Mouse (Mus musculus): ENCODE data around the gene Kcmf1. TPM values are rescaled to one million over a fixed set of nuclear protein-coding genes. Genes with fewer than 3 reads are reported as not detected.

Kcmf1 gene
- total RNA-seq (2015): 60.0 and 63.8 TPM in 2 replicates
- 105 and 113 TPM in 2 replicates for total RNA-seq (2017)

GRCm38 (mm10) chr6:72899781-72900681 lies at the start of gene Kcmf1:
TSS of gene Kcmf1 (minus strand) at chr6:72899979.
- peak; percentile 56 for ATAC-seq (replicated peaks; ENCODE audit: poor library complexity)

- ATAC-seq (replicated peaks; ENCODE audit: poor library complexity): no peak
These were observed 49.5 kb upstream of the Kcmf1 start for GRCm38 (mm10) chr6:72949161-72949756.

GRCm38 (mm10) chr6:72948392-72948791 lies 48.6 kb upstream of the Kcmf1 start:
- peak; percentile 75 for ATAC-seq (replicated peaks; ENCODE audit: poor library complexity)

GRCm38 (mm10) chr6:72947960-72948359 lies 48.2 kb upstream of the Kcmf1 start:
- ATAC-seq (replicated peaks; ENCODE audit: poor library complexity): no peak

GRCm38 (mm10) chr6:72940493-72940892 lies 40.7 kb upstream of the Kcmf1 start:
- peak; percentile 74 for ATAC-seq (replicated peaks; ENCODE audit: poor library complexity)

- ATAC-seq (replicated peaks; ENCODE audit: poor library complexity): peak; percentile 68
These were observed 38.1 kb upstream of the Kcmf1 start for GRCm38 (mm10) chr6:72937859-72938258.

- peak; percentile 27 for ATAC-seq (replicated peaks; ENCODE audit: poor library complexity)
These were observed 37.7 kb upstream of the Kcmf1 start for GRCm38 (mm10) chr6:72937430-72937829.

- ATAC-seq (replicated peaks; ENCODE audit: poor library complexity): peak; percentile 77
These were observed 33.2 kb upstream of the Kcmf1 start for GRCm38 (mm10) chr6:72932955-72933354.

- no peak for ATAC-seq (replicated peaks; ENCODE audit: poor library complexity)
These were observed 31.8 kb upstream of the Kcmf1 start for GRCm38 (mm10) chr6:72931533-72931932.

- ATAC-seq (replicated peaks; ENCODE audit: poor library complexity): peak; percentile 79
These were observed 30.1 kb upstream of the Kcmf1 start for GRCm38 (mm10) chr6:72929795-72930398.

GRCm38 (mm10) chr6:72926755-72927482 lies 27.1 kb upstream of the Kcmf1 start:
- peak; percentile 52; the same call in 1 of the 2 replicates for ATAC-seq (replicated peaks; ENCODE audit: poor library complexity)

- no peak for ATAC-seq (replicated peaks; ENCODE audit: poor library complexity)
These were observed 26.3 kb upstream of the Kcmf1 start for GRCm38 (mm10) chr6:72926031-72926430.

- ATAC-seq (replicated peaks; ENCODE audit: poor library complexity): no peak
These were observed 23.6 kb upstream of the Kcmf1 start for GRCm38 (mm10) chr6:72923381-72923780.

- no peak for ATAC-seq (replicated peaks; ENCODE audit: poor library complexity)
These were observed 21.3 kb upstream of the Kcmf1 start for GRCm38 (mm10) chr6:72921081-72921480.

GRCm38 (mm10) chr6:72918510-72919033 lies 18.8 kb upstream of the Kcmf1 start:
- no peak for ATAC-seq (replicated peaks; ENCODE audit: poor library complexity)

- ATAC-seq (replicated peaks; ENCODE audit: poor library complexity): peak; percentile 34; the same call in 1 of the 2 replicates
These were observed 16.6 kb upstream of the Kcmf1 start for GRCm38 (mm10) chr6:72916330-72916729.

- no peak for ATAC-seq (replicated peaks; ENCODE audit: poor library complexity)
These were observed 14.4 kb upstream of the Kcmf1 start for GRCm38 (mm10) chr6:72914087-72914749.

GRCm38 (mm10) chr6:72911261-72911660 lies 11.5 kb upstream of the Kcmf1 start:
- no peak for ATAC-seq (replicated peaks; ENCODE audit: poor library complexity)

GRCm38 (mm10) chr6:72902254-72902990 lies 2.6 kb upstream of the Kcmf1 start:
- ATAC-seq (replicated peaks; ENCODE audit: poor library complexity): no peak

All from megakaryocyte progenitor cell, adult 5-6 weeks (primary cell).